Mouse (Mus musculus): ENCODE results near the gene 1700028K03Rik. TPM values are rescaled to one million over a fixed set of nuclear protein-coding genes. Genes with fewer than 3 reads are reported as not detected.

Gene 1700028K03Rik
- total and polyA plus RNA-seq, 3 experiments = not detected

DNA sequence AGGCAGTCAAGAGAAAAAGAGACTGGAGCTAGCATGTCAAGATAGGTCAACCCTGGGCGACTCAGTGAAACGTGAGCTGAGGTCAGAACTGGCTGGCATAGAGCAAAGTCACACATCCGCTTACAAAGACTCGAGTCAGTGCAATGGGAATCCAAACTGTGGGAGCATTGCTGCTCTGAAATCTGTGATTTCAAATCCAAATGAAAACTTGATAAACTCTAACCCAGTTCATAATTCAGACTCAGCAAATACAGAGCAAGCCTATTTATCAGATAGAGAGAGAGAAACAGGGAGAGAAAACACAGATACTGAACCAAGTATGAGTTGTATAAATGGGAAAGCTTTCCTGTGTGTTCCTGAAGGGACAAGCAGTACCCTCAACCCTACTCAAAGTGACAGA is 27.2 kb upstream of the 1700028K03Rik start, which contains the start of gene Gm42669 (continued):
- no peak for TF ChIP-seq MYB (IDR thresholded peaks at IDR 0.05; ENCODE audit: low read depth, low read length)

DNA sequence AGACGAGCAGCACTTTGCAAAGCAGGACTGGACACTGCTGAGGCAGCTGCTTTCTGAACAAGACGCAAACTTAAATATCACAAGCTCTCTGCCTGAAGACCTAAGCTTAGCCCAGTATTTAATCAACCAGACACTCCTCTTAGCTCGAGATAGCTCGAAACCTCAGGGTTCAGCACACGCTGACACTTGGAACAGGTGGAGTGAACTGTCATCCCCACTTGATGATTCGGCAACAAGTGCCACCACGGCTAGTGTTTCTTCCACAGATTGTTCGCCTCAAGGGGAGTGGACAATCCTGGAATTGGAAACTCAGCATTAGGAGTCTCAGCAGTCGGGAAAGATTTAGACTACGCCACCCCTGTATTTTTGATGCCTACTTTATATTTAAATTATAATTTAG is 24.0 kb upstream of the 1700028K03Rik start:
- Histone ChIP-seq H3K4me1 (ENCODE audit: control insufficient read depth in 1 of 2, insufficient read depth in 2 of 2, low read length in 2 of 2) (peaks cover 0 to 4% of the 10 kb centered on the region in 2 experiments; a peak in 2 of 4 replicates), H3K27me3 (ENCODE audit: control insufficient read depth in 1 of 2, insufficient read depth in 2 of 2, low read length in 2 of 2) (no peaks in the 10 kb centered on the region), H3K4me3 (ENCODE audit: control insufficient read depth in 1 of 2, insufficient read depth in 1 of 2, low read depth in 2 of 2, low read length in 2 of 2) (no peak overlapping the region), H3K36me3 (ENCODE audit: control insufficient read depth in 1 of 2, insufficient read depth in 2 of 2, low read length in 2 of 2) (no peaks in the 10 kb centered on the region; a peak in 1 of 4 replicates), H3K9me3 (replicated peaks; ENCODE audit: insufficient read depth, low read length) (no peaks in the 10 kb centered on the region), H3K27ac (ENCODE audit: control insufficient read depth, low read depth, low read length) (no peak overlapping the region), H3K79me2 (ENCODE audit: control insufficient read depth, insufficient read depth, low read length, poor library complexity) (no peaks in the 10 kb centered on the region), H3K9ac (ENCODE audit: control insufficient read depth, low read depth, low read length, poor library complexity, severe bottlenecking) (no peak overlapping the region)
- no peak for DNase-seq (ENCODE audit: low read depth, low spot score)
- TF ChIP-seq ZMIZ1 (IDR thresholded peaks at IDR 0.05; ENCODE audit: low read depth, low read length) (no peak), KAT2A (conservative IDR thresholded peaks at IDR 0.05; ENCODE audit: low read depth, low read length) (no peak), UBTF (IDR thresholded peaks at IDR 0.05; ENCODE audit: borderline replicate concordance, insufficient read depth, low read depth, low read length) (no peak), ETS1 (IDR thresholded peaks at IDR 0.05; ENCODE audit: low read depth, low read length) (no peak), E2F4 (IDR thresholded peaks at IDR 0.05; ENCODE audit: borderline replicate concordance, low read depth, low read length) (no peak), ZC3H11A (IDR thresholded peaks at IDR 0.05; ENCODE audit: low read depth, low read length) (no peak), SMC3 (IDR thresholded peaks at IDR 0.05; ENCODE audit: low read depth, low read length) (no peak), RCOR1 (IDR thresholded peaks at IDR 0.05; ENCODE audit: low read depth, low read length) (no peak), ELF1 (IDR thresholded peaks at IDR 0.05; ENCODE audit: low read depth, low read length) (no peak), MXI1 (IDR thresholded peaks at IDR 0.05; ENCODE audit: low read depth, low read length) (no peak), TCF12 (IDR thresholded peaks at IDR 0.05; ENCODE audit: low read depth, low read length) (no peak)

DNA sequence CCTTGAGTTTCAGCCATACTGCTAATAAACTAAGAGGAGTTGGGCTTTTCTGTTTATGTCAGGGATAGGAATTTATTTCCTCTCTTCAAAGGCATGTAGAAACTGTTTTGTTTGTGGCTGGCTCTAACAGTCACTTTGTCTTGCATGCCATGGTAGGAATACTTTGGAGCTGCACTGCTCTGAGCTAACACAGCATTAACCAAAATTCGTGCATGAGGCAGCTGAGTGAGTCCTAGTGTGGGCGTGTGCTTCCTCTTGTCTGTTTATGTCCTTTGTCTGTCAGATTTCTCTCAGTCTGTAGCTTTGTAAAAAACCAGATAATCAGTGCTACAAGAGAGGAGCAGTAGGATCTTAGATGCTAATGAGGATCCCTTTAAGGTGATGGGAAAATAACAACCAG is 23.2 kb upstream of the 1700028K03Rik start:
- Histone ChIP-seq H3K4me3 (ENCODE audit: control insufficient read depth in 1 of 2, insufficient read depth in 1 of 2, low read depth in 2 of 2, low read length in 2 of 2) (no peak overlapping the region), H3K4me1 (ENCODE audit: control insufficient read depth in 1 of 2, insufficient read depth in 2 of 2, low read length in 2 of 2) (peaks cover 0 to 6% of the 10 kb centered on the region in 2 experiments; a peak in 2 of 4 replicates), H3K27ac (ENCODE audit: control insufficient read depth, low read depth, low read length) (no peak overlapping the region), H3K79me2 (ENCODE audit: control insufficient read depth, insufficient read depth, low read length, poor library complexity) (no peaks in the 10 kb centered on the region), H3K9me3 (replicated peaks; ENCODE audit: insufficient read depth, low read length) (no peaks in the 10 kb centered on the region), H3K36me3 (ENCODE audit: control insufficient read depth in 1 of 2, insufficient read depth in 2 of 2, low read length in 2 of 2) (no peaks in the 10 kb centered on the region; a peak in 1 of 4 replicates), H3K9ac (ENCODE audit: control insufficient read depth, low read depth, low read length, poor library complexity, severe bottlenecking) (no peak overlapping the region), H3K27me3 (ENCODE audit: control insufficient read depth in 1 of 2, insufficient read depth in 2 of 2, low read length in 2 of 2) (no peaks in the 10 kb centered on the region)
- TF ChIP-seq ELF1 (IDR thresholded peaks at IDR 0.05; ENCODE audit: low read depth, low read length) (no peak), TCF12 (IDR thresholded peaks at IDR 0.05; ENCODE audit: low read depth, low read length) (no peak), UBTF (IDR thresholded peaks at IDR 0.05; ENCODE audit: borderline replicate concordance, insufficient read depth, low read depth, low read length) (no peak), MYC (IDR thresholded peaks at IDR 0.05; ENCODE audit: low read depth, low read length) (no peak), EP300 (IDR thresholded peaks at IDR 0.05; ENCODE audit: low read depth in 1 of 2, low read length in 2 of 2) (no peak), RCOR1 (IDR thresholded peaks at IDR 0.05; ENCODE audit: low read depth, low read length) (no peak), MAFK (IDR thresholded peaks at IDR 0.05; ENCODE audit: borderline replicate concordance, low read depth, low read length) (no peak), ZC3H11A (IDR thresholded peaks at IDR 0.05; ENCODE audit: low read depth, low read length) (no peak), MAZ (IDR thresholded peaks at IDR 0.05; ENCODE audit: low read depth, low read length) (no peak)
- DNase-seq (ENCODE audit: low read depth, low spot score) = no peak

Measured in MEL (cell line).